Mouse (Mus musculus) ES-E14 (cell line): Measurements from ENCODE around the gene Ythdf2. TPM values are rescaled to one million over a fixed set of nuclear protein-coding genes. Genes with fewer than 3 reads are reported as not detected.
"Not testable (repeated sequence)": the region's sequence is repeated elsewhere in the genome, so short reads cannot be mapped to it uniquely, and the experiment has no call there.

Experiments used
- DNase-seq: peaks from one replicate; pipeline ENCODE4 v3.0.0-alpha.2; 2013; ENCODE audit warnings: low read depth, low spot score
- H3K27ac ChIP-seq: 2 replicates; pipeline ENCODE4 v1.5.1; 2012; ENCODE audit warnings: low read depth, mild to moderate bottlenecking, low read length, moderate library complexity, mixed read lengths; ENCODE audit not compliant: poor library complexity, insufficient read depth, severe bottlenecking
- H3K36me3 ChIP-seq: 2 replicates; pipeline ENCODE4 v1.6.1; 2012; ENCODE audit warnings: mild to moderate bottlenecking, low read length, moderate library complexity, mixed read lengths; ENCODE audit not compliant: control insufficient read depth, poor library complexity, insufficient read depth, severe bottlenecking
- H3K4me1 ChIP-seq, 2 experiments: fragments of 150-350 bp in 1 of 2; sonication (generic) in 1 of 2; 2 replicates each; pipeline ENCODE4 v1.6.1; 2012; ENCODE audit warnings: low read length in 2 of 2, mild to moderate bottlenecking in 1 of 2, mixed read lengths in 1 of 2; ENCODE audit not compliant: control insufficient read depth in 2 of 2, insufficient read depth in 2 of 2, poor library complexity in 1 of 2
- H3K4me3 ChIP-seq, 2 experiments: fragments of 150-350 bp in 1 of 2; sonication (generic) in 1 of 2; 2 replicates each; pipeline ENCODE4 v1.5.1; 2012; ENCODE audit warnings: low read length in 2 of 2, low read depth in 1 of 2, mild to moderate bottlenecking in 1 of 2, mixed read lengths in 1 of 2; ENCODE audit not compliant: insufficient read depth in 1 of 2, poor library complexity in 1 of 2, severe bottlenecking in 1 of 2
- H3K9ac ChIP-seq: 2 replicates; pipeline ENCODE4 v1.6.1; 2012; ENCODE audit warnings: low read depth, mild to moderate bottlenecking, low read length, mixed read lengths; ENCODE audit not compliant: poor library complexity, insufficient read depth, severe bottlenecking
- H3K9me3 ChIP-seq: fragments of 150-350 bp; sonication (generic); 2 replicates; pipeline ENCODE4 v1.6.1; 2012; ENCODE audit warnings: low read depth, mild to moderate bottlenecking, low read length; ENCODE audit not compliant: control insufficient read depth, insufficient read depth
- CHD2 ChIP-seq: IDR thresholded peaks from 2 replicates; pipeline ENCODE4 v1.6.1; 2014; ENCODE audit warnings: mild to moderate bottlenecking, low read depth, low read length, inconsistent platforms
- HCFC1 ChIP-seq: IDR thresholded peaks from 2 replicates; pipeline ENCODE4 v1.6.1; 2012; ENCODE audit warnings: low read length, inconsistent platforms, borderline replicate concordance; ENCODE audit not compliant: insufficient read depth
- MAFK ChIP-seq: IDR thresholded peaks from 2 replicates; pipeline ENCODE4 v1.6.1; 2014; ENCODE audit warnings: mild to moderate bottlenecking, low read depth, low read length, inconsistent platforms; ENCODE audit not compliant: insufficient read depth
- ZC3H11A ChIP-seq: IDR thresholded peaks from 2 replicates; pipeline ENCODE4 v1.6.1; 2012; ENCODE audit warnings: low read depth, mild to moderate bottlenecking, inconsistent platforms, low read length, borderline replicate concordance
- ZNF384 ChIP-seq: IDR thresholded peaks from 2 replicates; pipeline ENCODE4 v1.6.1; 2012; ENCODE audit warnings: low read depth, low read length, inconsistent platforms
- in situ Hi-C, 2 experiments: fragments of 600-800 bp; cut with MboI; formaldehyde crosslinking; loops; one replicate each; pipeline ENCODE4 v1.15.1; 2025; ENCODE audit warnings: low sequenced_read_pairs in 2 of 2, inconsistent platforms in 1 of 2; ENCODE audit not compliant: unreplicated experiment in 2 of 2
- total RNA-seq: library from RNA; depleted of rRNA; stranded (reverse); fragments of 300-350 nt; gene quantifications from 2 replicates; pipeline ENCODE4 v1.2.3, GENCODE M21; 2012

The Ythdf2 gene
- total RNA-seq, 1 experiment = 67.7 TPM

DNA sequence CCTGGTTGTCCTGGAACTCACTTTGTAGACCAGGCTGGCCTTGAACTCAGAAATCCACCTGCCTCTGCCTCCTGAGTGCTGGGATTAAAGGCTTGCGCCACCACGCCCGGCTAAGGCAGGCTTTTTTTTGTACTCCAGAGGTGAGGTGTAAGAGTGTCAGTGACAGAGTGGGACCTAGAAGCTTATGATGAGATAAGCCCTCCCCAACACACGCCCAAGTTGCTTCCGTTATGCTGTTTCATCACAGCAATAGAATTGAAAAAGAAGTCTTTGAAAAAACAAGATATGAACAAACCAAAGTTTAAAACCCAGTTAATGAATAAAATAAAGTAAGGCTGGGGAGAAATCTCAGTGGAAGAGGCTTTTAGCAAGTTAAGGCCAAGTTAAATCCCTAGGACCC lies 18.3 kb upstream of the Ythdf2 start:
- Histone ChIP-seq H3K4me1 (no peaks in the 10 kb centered on the region), H3K36me3 (peaks cover 39% of the 10 kb centered on the region), H3K4me3 (no peak overlapping the region), H3K9me3 (no peaks in the 10 kb centered on the region), H3K27ac (no peak overlapping the region), H3K9ac (no peak overlapping the region)
- TF ChIP-seq MAFK = no peak
- no peak for TF ChIP-seq ZC3H11A
- no peak for TF ChIP-seq ZNF384
- TF ChIP-seq HCFC1 = no peak
- TF ChIP-seq CHD2 = no peak
- in situ Hi-C loops = no loop called here
- no peak for DNase-seq

DNA sequence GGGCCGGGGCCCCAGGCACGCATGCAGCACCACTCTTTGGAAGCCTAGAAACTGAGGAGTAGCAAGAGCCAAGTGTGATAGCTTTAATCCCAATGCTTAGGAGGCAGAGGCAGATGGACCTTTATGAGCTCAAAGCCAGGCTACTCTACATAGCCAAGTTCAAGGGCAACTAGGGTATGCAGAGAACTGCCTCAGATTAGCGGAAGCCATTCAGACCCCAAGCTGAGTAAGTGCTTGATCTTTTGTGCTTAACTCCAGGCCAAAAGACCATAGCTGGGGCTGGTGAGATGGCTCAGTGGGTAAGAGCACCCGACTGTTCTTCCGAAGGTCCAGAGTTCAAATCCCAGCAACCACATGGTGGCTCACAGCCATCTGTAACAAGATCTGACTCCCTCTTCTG lies 9.9 kb upstream of the Ythdf2 start:
- H3K4me1 ChIP-seq, in situ Hi-C loops, H3K9ac ChIP-seq, H3K4me3 ChIP-seq, H3K27ac ChIP-seq, H3K9me3 ChIP-seq, DNase-seq: not testable (repeated sequence)
- H3K36me3 ChIP-seq = peaks cover 20% of the 10 kb centered on the region

DNA sequence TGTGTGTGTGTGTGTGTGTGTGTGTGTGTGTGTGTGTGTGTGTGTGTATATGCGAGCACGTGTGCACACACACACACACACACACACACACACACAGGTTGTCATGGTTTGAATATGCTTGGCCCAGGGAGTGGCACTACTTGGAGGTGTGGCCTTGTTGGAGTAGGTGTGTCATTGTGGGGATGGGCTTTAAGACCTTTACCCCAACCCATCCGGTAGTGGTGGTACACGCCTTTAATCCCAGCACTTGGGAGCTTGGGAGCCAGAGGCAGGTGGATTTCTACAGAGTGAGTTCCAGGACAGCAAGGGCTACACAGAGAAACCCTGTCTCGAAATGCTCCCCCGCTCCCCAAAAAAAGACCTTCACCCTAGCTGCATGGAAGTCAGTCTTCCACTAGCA lies 6.3 kb upstream of the Ythdf2 start:
- H3K9ac ChIP-seq, H3K36me3 ChIP-seq, H3K27ac ChIP-seq, H3K4me1 ChIP-seq, in situ Hi-C loops, DNase-seq, H3K9me3 ChIP-seq, H3K4me3 ChIP-seq: not testable (repeated sequence)

DNA sequence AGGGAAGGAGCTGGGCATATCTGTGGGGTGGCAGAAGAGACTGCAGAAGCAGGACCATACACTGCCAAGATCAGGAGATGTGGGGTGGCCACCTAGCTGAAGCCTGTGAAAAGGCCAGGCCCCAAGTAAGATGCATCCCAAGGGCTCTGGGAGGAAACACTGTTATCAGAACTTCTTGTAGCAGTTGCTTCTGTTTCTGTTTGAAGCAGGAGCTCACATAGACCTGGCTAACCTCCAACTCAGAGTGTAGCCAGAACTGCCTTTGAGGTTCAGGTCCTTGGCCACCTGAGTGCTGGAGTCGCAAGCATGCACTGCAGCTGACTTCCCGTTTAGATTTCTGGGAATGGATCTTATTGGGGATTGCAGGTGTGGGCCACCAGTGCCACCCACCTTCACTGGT lies 5.7 kb upstream of the Ythdf2 start:
- no peak for DNase-seq
- Histone ChIP-seq H3K27ac (no peak overlapping the region), H3K9me3 (no peaks in the 10 kb centered on the region), H3K4me1 (0 out of 4 replicates have a peak, but pooled peaks cover 0 to 3% of the 10 kb centered on the region in 2 experiments), H3K36me3 (no peaks in the 10 kb centered on the region), H3K9ac (no peak overlapping the region), H3K4me3 (no peak overlapping the region)
- in situ Hi-C loops = no loop called here
- no peak for TF ChIP-seq ZC3H11A
- no peak for TF ChIP-seq CHD2
- TF ChIP-seq ZNF384 = no peak
- TF ChIP-seq MAFK = no peak
- no peak for TF ChIP-seq HCFC1

DNA sequence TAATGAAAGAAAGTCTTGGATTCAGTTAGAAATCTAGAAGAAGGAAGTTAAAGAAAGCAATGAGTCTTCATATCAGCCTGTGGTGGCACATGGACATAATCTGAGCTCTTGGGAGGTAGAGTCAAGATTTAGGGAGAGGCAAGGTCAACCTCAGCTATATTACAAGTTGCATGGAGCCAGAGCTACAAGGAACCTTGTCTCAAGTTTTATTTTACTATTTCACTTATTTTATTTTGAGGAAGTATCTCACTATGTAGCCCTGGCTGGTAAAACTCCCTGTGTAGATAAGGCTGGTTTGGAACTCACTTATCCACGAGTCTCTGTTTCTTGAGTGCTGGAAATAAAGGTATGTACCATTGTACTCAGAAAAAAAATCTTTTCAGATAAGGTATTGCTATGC lies 4.5 kb upstream of the Ythdf2 start:
- DNase-seq = no peak
- Histone ChIP-seq H3K9me3 (no peaks in the 10 kb centered on the region), H3K9ac (no peak overlapping the region), H3K4me1 (no peaks in the 10 kb centered on the region), H3K36me3 (no peaks in the 10 kb centered on the region), H3K27ac (no peak overlapping the region), H3K4me3 (no peak overlapping the region)
- in situ Hi-C loops = no loop called here
- TF ChIP-seq CHD2 (no peak), ZC3H11A (no peak), HCFC1 (no peak), MAFK (no peak), ZNF384 (no peak)
